Mouse (Mus musculus) spleen, adult 12 weeks (tissue): Measurements from ENCODE around the gene Ufc1.

Source experiments
- DNase-seq: peaks from one replicate; pipeline ENCODE4 v3.0.0; 2022; ENCODE audit warnings: low spot score

Gene Ufc1

DNA sequence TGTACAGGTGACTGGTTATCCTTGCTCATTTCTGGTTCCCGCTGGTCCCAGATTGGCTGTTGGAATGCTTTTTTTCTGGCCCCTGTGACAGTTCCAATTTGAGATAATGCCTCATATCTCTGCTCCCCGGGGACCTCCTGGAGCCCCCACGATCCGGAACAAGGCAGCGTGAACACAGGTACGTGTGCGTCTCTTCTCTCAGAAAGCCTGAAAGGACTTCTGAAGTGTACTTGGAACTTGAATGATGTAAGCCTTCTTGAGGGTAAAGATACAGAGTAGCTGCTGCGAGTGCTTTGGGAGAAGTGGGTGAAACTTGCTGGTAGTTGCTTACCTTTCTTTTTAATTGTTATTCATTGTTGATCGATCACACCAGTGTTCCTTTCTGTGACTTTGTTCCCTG lies 23.6 kb downstream of the Ufc1 start:
- DNase-seq = no peak

DNA sequence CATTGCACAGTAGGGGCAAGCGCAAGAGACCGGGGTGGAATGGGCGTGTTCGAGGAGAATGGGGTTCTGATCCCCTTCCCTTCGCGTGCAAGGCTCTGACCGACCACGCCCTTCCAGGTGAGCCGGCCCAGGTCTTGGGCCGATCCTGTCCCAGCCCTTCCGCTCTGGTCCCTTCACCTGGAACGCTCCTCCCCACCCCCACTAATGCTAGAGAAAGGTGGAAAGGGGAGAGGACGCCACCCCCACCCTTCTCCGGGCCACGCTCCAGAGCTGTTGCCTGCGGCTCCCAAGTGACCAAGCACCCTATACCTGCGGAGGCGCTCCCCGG lies 24.3 kb downstream of the Ufc1 start:
- DNase-seq = no peak

DNA sequence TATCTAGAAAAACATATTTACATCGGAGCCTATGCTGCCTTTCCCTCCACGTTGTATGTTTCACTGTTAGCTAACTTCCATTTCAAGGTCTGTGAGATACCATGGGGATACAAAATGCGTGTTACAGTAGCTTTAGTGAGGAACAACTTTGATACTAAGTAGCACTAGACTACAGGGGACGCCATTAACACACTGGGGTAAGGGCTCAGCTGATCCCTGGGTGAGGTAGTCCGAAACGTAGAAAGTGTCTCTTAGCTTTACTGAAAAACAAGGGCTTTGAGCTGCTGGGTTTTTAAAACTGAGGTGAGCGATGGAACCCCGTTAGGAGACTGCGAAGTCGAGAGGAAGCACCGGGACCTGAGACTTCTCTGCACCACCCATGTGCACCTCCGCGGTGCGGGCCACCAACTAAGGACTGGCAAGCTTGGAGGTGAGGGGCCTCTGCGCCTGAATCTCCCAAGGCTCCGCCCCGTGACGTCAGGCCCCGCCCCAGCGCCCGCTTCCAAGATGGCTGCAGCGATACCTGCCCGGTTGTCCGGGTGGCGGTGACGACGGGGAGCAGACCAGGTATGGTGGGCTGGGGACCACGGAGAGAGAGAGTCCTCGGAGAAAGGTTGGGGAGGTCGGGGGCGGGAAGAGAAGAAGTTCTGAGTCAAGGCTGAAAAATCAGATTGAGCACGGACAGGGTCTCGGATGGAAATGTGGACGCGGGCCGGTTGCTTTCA lies 24.8 kb downstream of the Ufc1 start, which contains the start of gene B4galt3:
B4galt3 (plus strand) TSS at position 481 of the 725 bp plus-strand sequence.
- peak; percentile 94 for DNase-seq

DNA sequence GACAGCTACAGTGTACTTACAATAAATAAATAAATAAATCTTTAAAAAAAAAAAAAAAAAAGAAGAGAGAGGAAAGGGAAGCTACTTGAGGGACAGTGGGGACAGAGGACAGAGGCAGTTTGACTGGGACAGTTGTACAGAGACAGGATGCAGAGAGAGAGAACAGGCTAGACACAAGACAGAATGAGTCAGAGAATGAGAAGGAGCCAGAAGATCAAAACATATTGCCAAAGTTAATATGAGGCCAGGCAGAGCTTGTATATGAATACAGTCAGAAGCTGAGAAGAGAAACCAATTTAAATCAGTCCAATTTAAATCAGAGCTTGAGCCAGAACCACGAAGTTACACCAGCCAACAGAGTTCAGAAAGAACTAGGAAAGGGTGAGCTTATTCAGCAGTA lies 26.5 kb downstream of the Ufc1 start:
- no peak for DNase-seq

DNA sequence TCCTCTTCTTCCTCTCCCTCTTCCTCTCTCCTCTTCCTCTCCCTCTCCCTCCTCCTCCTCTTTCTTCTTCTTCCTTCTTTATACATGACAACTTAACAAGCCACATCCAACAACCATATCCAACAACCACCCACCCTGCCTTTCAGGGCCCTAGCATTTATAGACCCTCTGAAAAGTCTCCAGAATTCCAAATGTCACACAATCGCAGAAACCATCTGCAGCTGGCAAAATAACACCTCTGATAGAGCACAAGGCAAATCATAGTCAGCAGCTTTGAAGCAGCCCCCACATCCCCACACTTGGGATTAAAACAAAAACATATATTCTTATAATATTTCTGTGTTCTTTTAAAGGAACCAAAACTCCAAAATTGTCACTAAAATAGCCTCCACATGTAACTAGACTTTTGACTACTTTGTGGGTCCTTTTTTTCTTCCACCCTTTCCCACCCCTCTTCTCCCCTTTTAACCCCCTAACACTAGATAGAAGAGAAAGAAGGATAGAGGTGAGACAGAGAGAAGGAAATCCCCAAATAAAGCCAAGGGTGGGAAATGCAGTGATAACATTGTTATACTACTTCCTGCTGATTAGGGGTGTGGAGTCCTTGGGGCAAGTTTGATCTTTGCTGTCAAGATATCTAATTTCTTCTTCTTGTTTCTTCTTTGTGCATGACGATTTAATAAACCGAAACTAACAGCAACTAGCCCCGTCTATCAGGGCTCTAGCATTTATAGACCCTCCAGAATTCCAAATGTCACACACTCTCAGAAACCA lies 28.7 kb downstream of the Ufc1 start:
- DNase-seq = no peak

DNA sequence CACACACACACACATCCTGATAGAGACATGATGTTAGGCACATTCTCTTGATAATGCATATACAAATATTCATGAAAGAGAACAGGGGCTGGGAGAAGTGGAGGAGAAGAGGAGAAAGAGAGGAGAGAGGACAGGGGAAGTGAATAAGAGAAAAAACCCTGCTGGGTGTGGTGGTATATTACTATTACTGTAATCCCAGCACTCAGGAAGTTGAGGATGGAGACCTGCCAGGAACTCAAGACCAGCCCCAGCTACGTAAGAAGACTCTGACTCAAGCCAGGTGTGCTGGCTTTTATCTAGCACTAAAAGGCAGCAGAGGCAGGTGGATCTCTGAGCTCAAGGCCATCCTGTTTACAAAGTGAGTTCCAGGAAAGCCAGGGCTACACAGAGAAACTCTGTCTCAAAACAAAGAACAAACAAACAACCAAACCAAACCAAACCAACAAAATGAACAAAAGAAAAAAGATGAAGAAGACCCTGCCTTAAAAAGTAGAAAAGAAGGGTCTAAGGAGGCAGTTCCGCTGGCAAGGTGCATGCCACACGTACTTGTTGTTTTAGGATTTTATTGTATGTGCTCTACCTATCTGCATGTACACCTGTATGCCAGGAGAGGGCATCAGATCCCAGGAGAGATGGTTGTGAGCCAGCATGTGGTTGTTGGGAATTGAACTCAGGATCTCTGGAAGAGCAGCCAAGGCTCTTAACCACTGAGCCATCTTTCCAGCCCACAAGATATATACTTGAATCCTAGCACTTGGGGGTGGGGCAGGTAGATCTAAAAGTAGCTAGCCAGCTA lies 31.0 kb downstream of the Ufc1 start:
- no peak for DNase-seq

DNA sequence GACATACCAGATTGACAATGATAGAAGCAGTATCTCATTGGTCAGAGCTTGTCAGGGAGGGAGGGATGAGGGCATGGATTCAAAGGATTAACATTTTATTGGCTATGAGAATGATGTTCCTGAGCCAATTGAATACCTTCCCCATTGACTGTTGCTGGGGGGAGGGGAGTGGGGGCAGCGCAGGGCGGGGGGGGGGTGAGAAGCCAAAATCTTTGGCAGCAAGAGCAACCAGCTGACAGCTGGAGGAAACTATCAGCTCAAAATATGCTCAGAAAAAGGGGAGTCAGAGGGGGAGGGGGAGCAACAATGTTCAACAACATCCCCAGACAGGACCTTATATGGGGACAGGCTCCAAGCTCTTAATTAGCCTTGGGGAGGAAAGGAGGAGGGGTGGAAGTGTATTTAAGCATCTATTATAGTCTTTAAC lies 31.6 kb downstream of the Ufc1 start:
- DNase-seq = no peak

DNA sequence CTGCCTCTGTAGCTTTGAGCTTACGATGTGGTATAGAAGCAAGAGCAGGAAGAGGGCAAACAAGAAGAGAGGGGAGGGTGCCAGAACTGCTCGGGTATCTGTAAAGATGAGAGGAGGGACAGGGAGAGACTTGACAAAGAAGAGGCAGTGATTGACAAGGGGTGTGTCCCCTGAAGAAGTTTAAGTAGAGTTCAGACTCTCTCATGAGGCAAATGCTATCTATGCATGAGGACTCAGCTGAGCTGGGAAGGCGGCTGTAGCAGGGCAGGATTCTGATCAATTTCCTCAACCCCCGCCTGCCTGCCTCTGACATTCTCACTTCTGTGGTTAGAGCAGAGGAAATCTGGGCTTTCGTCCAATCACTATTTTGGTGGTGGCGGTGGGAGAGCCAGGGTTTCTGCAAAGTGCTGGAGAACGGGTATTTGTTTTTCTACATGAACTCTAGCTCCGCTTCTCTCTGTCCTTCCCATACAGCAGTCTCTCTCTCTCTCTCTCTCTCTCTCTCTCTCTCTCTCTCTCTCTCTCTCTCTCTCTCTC lies 32.2 kb downstream of the Ufc1 start:
- no peak for DNase-seq

DNA sequence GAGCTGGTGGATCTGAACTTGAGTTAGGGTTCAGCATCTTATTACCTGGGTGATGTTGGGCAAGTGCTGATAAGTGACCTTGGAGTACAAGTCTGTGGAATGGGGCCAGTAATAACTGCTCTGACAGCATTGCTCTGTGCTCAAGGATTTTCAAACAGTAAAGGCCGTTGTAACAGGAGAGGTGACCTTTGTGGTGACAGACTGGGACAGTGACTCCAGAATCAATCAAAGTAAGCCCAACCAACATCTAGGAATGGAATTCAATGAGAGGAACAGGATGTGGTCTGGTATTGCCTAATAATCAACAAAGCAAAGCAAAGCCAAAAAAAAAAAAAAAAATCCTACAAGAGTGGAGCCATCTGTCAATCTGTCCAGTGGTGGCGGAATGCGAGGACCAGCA lies 34.5 kb downstream of the Ufc1 start:
- DNase-seq = no peak

DNA sequence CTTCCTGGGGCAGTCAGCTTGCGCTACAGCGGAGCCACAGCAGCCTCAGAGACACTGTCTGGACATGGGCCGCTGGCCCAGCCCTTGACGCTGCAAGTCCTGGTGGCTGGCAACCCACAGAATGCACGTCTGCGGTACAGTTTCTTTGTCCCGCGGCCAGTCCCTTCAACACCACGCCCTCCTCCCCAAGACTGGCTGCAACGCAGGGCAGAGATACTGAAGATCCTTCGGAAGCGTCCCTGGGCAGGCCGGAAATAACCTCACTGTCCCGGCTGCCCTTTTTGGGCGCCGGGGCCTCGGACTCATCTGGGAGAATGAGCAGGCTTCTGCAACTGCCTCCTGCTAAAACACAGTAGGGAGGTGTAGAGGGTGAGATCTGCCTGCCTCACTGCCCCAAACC lies 35.9 kb downstream of the Ufc1 start:
- DNase-seq = no peak

DNA sequence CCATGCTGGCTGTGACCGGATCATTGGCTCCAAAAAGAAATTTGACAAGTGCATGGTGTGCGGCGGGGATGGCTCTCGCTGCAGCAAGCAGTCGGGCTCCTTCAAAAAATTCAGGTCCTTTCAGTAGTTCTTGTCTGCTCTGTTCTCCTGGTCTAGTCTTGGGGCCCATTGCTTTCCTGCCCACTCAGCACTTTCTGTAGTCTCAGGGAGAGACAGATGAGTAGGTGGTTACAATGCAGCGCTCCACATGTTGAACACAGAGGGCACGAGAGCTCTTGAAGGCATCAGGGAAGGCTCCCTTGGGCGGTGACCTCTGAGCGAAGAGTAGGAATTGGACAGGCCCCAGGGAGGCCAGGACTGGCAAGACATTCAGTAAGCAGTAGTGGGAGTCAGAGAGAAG lies 37.0 kb downstream of the Ufc1 start:
- DNase-seq = no peak

DNA sequence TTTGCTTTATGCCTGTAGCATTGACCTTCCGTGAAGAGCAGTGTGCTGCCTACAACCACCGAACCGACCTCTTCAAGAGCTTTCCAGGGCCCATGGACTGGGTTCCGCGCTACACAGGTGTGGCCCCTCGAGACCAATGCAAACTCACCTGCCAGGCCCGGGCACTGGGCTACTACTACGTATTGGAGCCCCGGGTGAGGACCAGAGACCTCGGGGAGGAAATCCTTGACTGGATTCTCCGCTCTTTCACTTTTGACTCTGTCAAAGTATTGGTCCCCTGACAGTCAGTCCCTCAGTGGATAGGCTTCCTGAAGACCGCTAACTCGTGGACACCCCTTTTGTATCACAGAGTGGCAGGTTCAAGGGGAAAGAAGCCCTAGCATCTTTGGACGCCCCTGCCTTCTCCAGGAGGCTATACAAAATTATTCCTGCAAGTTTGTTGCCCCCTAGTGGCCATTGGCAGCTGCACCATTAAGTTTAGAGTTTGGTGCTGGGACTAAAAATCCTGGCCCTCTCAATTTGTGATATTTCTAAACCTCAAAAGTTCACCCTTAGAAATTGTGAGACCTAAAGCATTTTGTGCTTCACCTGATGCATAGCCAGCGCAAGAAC lies 37.8 kb downstream of the Ufc1 start:
- peak; percentile 32 for DNase-seq

DNA sequence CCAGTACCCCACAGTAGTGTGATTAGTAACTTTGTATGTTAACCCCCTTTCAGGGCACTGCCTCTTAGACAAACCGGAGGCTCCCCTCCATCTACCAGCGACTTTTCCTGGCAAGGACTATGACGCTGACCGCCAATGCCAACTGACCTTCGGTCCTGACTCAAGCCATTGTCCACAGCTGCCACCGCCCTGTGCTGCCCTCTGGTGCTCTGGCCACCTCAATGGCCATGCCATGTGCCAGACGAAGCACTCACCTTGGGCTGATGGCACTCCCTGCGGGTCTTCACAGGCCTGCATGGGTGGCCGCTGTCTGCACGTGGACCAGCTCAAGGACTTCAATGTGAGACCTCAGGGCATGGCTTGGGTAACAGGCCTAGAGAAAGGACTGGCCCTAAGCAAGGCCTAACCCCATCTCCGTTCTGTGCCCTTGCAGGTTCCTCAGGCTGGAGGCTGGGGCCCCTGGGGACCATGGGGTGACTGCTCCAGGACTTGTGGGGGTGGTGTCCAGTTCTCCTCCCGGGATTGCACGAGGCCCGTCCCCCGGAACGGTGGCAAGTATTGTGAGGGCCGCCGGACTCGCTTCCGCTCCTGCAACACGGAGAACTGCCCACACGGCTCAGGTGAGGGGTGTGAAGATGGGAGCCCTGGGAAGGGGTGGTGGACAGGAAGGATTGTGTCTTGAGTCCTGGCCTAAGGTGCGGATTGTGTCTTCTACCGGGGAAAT lies 38.6 kb downstream of the Ufc1 start:
- DNase-seq = no peak

DNA sequence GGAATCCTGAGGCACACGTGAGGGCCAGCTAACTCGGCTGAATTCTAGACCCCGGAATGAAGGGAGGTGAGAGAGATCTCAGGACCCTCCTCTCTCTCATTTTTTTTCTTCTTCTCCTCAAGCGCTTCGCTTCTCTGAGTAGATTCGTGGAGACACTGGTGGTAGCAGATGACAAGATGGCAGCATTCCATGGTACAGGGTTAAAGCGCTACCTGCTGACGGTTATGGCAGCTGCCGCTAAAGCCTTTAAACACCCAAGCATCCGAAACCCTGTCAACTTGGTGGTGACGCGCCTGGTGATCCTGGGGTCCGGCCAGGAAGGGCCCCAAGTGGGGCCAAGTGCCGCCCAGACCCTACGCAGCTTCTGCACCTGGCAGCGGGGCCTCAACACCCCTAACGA lies 42.4 kb downstream of the Ufc1 start:
- DNase-seq = no peak

DNA sequence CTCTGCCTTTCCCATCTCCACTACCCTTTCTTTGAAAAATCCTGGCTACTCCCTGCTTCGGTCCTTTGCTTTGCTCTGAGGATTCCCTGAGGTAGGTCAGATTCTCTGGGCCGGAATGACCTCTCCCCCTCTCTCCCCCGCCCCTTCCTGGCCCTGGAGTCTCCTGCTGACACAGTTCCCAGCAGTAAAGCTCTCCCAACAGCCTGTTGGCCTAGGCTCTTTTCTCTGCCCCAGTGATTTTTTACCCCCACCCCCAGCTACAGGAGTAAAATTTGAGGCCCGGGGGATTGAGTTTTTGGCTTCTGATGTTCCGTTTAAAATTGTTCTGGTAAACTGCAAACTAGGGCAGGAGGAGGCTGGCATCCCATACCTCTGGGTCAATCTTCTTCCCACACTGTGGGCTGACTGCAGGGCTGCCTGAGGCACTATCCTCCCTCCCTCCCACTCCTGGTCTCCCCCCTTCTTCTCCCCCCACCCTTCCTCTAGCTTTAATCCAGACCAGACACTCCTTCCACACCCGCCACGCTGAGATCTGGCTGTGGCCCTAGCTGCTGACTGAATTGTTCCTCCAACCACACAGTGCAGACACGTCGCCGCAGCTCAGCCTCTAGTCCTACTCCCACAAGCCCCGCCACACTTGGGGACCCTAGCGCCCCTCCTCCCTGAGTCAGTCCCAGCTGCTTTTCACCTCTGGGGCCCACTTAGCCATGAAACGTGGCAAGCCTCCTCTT lies 43.1 kb downstream of the Ufc1 start:
- no peak for DNase-seq

DNA sequence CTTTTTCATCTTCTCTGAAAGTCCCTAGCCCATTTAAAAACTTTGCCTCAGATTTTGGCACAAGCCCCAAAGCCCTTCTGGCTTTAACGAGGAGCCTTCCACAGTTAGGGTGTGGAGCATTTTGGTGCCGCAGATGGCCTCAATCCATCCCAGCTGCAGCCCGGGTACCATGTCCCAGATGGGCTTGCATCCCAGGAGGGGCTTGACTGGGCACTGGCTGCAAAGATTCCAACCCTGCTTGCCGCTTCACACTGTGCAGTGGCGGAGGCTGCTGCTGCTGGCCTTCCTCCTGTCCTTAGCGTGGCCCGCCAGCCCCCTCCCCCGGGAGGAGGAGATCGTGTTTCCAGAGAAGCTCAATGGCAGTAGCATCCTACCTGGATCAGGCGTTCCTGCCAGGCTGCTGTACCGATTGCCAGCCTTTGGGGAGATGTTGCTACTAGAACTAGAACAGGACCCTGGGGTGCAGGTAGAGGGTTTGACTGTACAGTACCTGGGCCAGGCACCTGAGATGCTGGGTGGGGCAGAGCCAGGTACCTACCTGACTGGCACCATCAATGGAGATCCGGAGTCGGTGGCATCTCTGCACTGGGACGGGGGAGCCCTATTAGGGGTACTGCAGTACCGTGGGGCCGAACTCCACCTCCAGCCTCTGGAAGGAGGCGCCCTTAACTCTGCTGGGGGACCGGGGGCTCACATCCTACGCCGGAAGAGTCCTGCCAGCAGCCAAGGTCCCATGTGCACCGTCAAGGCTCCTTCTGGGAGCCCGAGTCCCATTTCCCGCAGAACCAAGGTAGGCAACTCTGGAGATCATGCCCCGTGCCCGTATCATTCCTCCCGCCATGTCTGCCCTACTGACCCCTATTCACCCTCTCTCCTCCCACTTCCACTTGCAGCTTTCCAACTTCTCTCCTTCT lies 43.9 kb downstream of the Ufc1 start, which contains the start of gene Ndufs2:
Ndufs2 (minus strand) TSS at position 709 of the 914 bp plus-strand sequence.
- no peak for DNase-seq

DNA sequence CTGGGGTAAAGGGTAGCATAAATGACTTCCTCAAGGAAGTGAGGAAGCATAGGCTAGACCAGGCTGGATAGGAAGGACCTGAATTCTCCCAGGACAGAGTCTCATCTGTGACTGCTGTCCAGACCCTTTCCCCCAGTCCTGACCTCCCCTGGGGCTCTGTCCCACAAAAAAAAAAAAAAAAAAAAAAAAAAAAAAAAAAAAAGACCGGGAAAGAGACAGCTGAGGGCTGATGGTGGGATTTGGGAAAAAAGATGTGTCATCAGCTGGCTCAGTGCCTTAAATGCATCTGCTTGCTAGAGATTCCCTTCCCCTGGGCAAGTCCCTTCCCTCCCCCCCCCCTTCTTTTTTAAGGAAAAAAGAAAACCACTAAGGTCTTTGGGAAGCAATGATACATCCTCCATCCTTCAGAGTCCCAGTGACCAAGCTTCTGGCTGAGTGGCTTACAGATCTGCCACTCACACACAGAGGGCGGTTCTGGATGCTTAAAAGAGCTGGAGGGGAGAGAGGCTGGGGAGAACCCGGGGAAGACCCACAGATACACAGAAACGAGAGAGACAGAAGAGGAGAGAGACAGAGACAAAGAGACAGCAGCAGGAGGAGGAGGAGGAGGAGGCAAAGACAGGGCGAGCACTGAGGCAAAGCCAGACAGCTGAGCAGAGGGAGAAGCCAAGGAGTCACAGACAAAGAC lies 44.8 kb downstream of the Ufc1 start, which contains the start of gene Adamts4:
Adamts4 (plus strand) TSS at position 509 of the 688 bp plus-strand sequence.
- DNase-seq = no peak

DNA sequence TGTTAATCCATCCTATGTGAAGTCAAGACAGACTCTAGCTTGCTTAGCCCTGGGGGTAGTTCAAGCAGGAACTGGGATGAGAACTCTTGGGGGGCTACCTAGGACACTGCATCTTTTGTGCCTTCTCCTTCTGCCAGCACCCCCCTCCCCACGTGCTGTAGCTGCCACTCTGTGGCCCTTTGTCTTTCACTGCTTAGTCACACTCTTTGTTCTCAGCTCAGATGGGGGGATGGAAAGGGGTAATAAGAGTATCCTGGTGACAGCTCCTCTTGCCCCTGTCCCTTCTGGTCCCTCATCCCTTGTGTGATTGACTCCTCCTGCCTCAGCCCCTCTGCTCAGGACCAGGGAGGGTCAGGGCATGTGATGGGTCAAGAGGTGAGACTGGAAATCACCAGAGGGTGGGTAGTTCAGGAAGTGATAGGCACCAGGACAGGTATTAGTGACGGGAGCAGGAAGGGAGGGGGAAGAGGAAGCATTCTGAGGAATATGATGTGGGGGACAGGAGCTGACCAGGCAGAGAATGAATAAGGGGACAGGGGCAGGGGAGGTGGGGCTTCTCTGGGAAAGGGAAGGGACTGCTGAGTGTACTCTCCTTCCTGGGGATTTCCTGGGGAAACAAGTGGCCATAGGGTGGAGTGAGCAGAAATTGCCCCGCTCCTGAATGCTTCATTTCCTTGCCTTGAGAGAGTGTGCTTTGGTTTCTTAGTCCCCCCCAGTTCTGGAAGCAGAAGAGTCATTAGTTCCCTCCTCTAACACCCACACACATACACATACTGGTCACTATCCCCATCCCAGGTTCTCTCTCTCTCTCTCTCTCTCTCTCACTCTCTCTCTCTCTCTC lies 46.2 kb downstream of the Ufc1 start:
- no peak for DNase-seq
